Mouse (Mus musculus) midbrain, embryonic 15.5 days (tissue): ENCODE measurements at regions not wholly inside any gene's neighbourhood (a gene's known extent, or its start where the extent isn't known, plus 50 kb on each side); places are given as distances from the start of the nearest gene placed in this dataset.
A peak's percentile ranks its signal among the peaks of the same experiment; 100 is the strongest.

Experiments used
- ATAC-seq: fragments of 200-750 bp; cut with Nextera tagmentation; replicated peaks from 2 replicates; pipeline ENCODE4 v1.8.0; 2017; ENCODE audit warnings: moderate TSS enrichment
- H3K27ac ChIP-seq: fragments of 300-500 bp; sonication (generic); 2 replicates; pipeline ENCODE4 v1.5.1; 2015; ENCODE audit warnings: mild to moderate bottlenecking, inconsistent platforms
- H3K27me3 ChIP-seq: fragments of 300-500 bp; sonication (generic); replicated peaks from 2 replicates; pipeline ENCODE4 v1.6.1; 2015; ENCODE audit warnings: inconsistent platforms
- H3K36me3 ChIP-seq: fragments of 300-500 bp; sonication (generic); replicated peaks from 2 replicates; pipeline ENCODE4 v1.6.1; 2015; ENCODE audit warnings: inconsistent platforms
- H3K4me1 ChIP-seq: fragments of 300-500 bp; sonication (generic); 2 replicates; pipeline ENCODE4 v1.6.1; 2015; ENCODE audit warnings: inconsistent platforms
- H3K4me2 ChIP-seq: fragments of 300-500 bp; sonication (generic); 2 replicates; pipeline ENCODE4 v1.6.1; 2015; ENCODE audit warnings: inconsistent platforms, mild to moderate bottlenecking, moderate library complexity
- H3K4me3 ChIP-seq: fragments of 300-500 bp; sonication (generic); 2 replicates; pipeline ENCODE4 v1.5.1; 2015; ENCODE audit warnings: mild to moderate bottlenecking, inconsistent platforms
- H3K9ac ChIP-seq: fragments of 300-500 bp; sonication (generic); 2 replicates; pipeline ENCODE4 v1.6.1; 2015; ENCODE audit warnings: mild to moderate bottlenecking, inconsistent platforms
- H3K9me3 ChIP-seq: fragments of 300-500 bp; sonication (generic); 2 replicates; pipeline ENCODE4 v1.6.1; 2016; ENCODE audit warnings: inconsistent platforms
- WGBS: fragments of 180-500 bp; shearing (Covaris S2); methylation state at CpG from one replicate; pipeline ENCODE4 v1.1.7; 2015; ENCODE audit warnings: mixed read lengths; 5-methylcytosine and 5-hydroxymethylcytosine counted together

- no peak overlapping the region for H3K27ac ChIP-seq
- H3K4me3 ChIP-seq, result no peak overlapping the region
- no peak overlapping the region for H3K9ac ChIP-seq
- WGBS, result 81% methylated on average over 15 of the region's 15 CpGs
- H3K9me3 ChIP-seq, result no peaks in the 10 kb centered on the region
- H3K27me3 ChIP-seq, result no peaks in the 10 kb centered on the region
- no peaks in the 10 kb centered on the region for H3K36me3 ChIP-seq
- H3K4me2 ChIP-seq, result no peak overlapping the region
- no peak for ATAC-seq
- no peaks in the 10 kb centered on the region for H3K4me1 ChIP-seq
These were observed 65.3 kb downstream of the Med10 start for GRCm38 (mm10) chr13:69867296-69868065.

GRCm38 (mm10) chr13:69896536-69896935, 94.3 kb downstream of the Med10 start:
- H3K27ac ChIP-seq, result no peak overlapping the region
- ATAC-seq, result no peak

GRCm38 (mm10) chr13:69901139-69901538, 98.9 kb downstream of the Med10 start:
- 0 out of 2 replicates have a peak, but pooled peaks cover 4% of the 10 kb centered on the region for H3K4me1 ChIP-seq
- H3K27ac ChIP-seq, result no peak overlapping the region
- no peak for ATAC-seq
- no peaks in the 10 kb centered on the region for H3K9me3 ChIP-seq
- no peak overlapping the region for H3K9ac ChIP-seq
- H3K27me3 ChIP-seq, result no peaks in the 10 kb centered on the region
- no peak overlapping the region for H3K4me3 ChIP-seq
- no peak overlapping the region for H3K4me2 ChIP-seq
- H3K36me3 ChIP-seq, result no peaks in the 10 kb centered on the region

More at GRCm38 (mm10) chr13:69896536-69896935, 94.3 kb downstream of the Med10 start:
- 23% methylated on average over 5 of the region's 5 CpGs for WGBS
- Histone ChIP-seq H3K4me3 (no peak overlapping the region), H3K9me3 (no peaks in the 10 kb centered on the region), H3K4me2 (no peak overlapping the region), H3K9ac (no peak overlapping the region), H3K36me3 (no peaks in the 10 kb centered on the region), H3K27me3 (no peaks in the 10 kb centered on the region), H3K4me1 (0 out of 2 replicates have a peak, but pooled peaks cover 4% of the 10 kb centered on the region)

GRCm38 (mm10) chr13:69906802-69907537, 104.8 kb downstream of the Med10 start:
- Histone ChIP-seq H3K27ac (no peak overlapping the region), H3K9me3 (no peaks in the 10 kb centered on the region), H3K4me3 (no peak overlapping the region), H3K27me3 (no peaks in the 10 kb centered on the region), H3K4me1 (no peaks in the 10 kb centered on the region), H3K36me3 (no peaks in the 10 kb centered on the region), H3K9ac (no peak overlapping the region), H3K4me2 (no peak overlapping the region)
- WGBS, result 77% methylated on average over 15 of the region's 15 CpGs
- no peak for ATAC-seq

- Histone ChIP-seq H3K36me3 (no peaks in the 10 kb centered on the region), H3K4me1 (no peaks in the 10 kb centered on the region)
- no peak for ATAC-seq
These were observed 113.6 kb downstream of the Med10 start for GRCm38 (mm10) chr13:69915796-69916195.

DNA sequence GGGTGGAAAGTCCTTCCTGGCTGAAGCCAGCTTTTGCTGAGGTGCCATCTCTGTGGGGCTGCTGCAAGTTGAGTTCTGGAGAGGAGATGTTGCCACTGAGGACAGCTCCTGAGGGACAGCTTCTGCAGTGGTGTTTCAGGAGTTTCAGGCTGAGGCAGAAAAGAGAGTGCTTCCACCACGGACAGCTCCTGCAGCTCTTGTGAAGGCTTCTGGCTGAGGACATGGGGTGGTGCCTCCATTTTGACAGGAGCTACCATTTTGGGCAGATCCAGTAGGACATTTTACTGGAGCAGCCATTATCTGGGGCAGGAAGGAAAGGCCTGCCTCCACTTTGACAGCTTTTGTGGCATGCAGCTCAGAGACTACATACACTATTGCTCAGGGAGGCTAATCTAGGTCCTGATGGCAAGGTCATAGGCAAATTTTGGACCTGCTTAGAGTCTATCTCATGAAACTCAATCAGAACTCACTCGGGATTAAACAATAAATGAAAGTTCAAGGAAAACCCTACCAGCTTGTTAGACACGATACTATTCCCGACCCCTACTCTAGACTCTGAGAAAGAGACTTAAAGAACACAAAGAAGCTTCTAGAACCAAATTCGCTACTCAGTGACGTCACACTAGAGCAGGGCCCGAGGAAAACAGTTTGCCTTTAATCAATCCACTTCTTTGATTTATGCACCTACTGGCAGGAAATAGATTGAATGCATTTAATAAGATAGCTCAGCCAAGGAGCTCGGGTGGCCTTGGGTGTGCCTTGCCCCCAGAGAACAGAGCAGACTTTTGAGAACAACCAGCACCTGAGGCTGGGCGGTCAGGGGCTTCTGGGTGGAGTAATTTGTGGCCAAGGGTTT, 130.7 kb downstream of the Med10 start:
- ATAC-seq, result peak; percentile 7; the same call in 1 of the 2 replicates

More at GRCm38 (mm10) chr13:69915796-69916195, 113.6 kb downstream of the Med10 start:
- Histone ChIP-seq H3K4me2 (no peak overlapping the region), H3K27ac (no peak overlapping the region), H3K9ac (no peak overlapping the region), H3K9me3 (no peaks in the 10 kb centered on the region), H3K4me3 (no peak overlapping the region), H3K27me3 (no peaks in the 10 kb centered on the region)
- 80% methylated on average over 3 of the region's 3 CpGs for WGBS

DNA sequence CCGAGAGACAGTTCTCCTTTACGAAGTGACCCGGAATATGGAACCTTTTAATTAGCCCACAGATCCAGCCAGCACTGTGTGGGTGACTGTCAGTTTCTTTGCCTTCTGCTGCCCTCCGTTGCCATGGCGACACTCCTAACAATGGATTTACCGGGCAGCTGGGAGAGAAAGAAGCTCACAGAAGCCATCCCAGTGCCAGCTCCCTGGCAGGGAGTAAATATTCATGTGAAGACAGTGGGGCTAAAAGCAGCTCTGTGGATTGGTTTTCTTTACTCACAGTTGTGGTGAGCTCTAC, 131.3 kb downstream of the Med10 start:
- no peak overlapping the region for H3K4me3 ChIP-seq
- peaks cover 23% of the 10 kb centered on the region for H3K4me1 ChIP-seq
- ATAC-seq, result peak; percentile 96
- H3K27me3 ChIP-seq, result no peaks in the 10 kb centered on the region
- no peak overlapping the region for H3K9ac ChIP-seq
- peak overlapping the region; percentile 78 for H3K27ac ChIP-seq
- no peaks in the 10 kb centered on the region for H3K36me3 ChIP-seq
- 13% methylated on average over 6 of the region's 6 CpGs for WGBS
- H3K9me3 ChIP-seq, result no peaks in the 10 kb centered on the region
- peak overlapping the region; percentile 40 for H3K4me2 ChIP-seq

More for the DNA sequence above, 130.7 kb downstream of the Med10 start:
- peak overlapping the region; percentile 40 for H3K4me2 ChIP-seq
- WGBS, result 33% methylated on average over 9 of the region's 9 CpGs
- no peak overlapping the region for H3K4me3 ChIP-seq
- H3K9me3 ChIP-seq, result no peaks in the 10 kb centered on the region
- H3K4me1 ChIP-seq, result peaks cover 23% of the 10 kb centered on the region
- H3K36me3 ChIP-seq, result no peaks in the 10 kb centered on the region
- H3K27ac ChIP-seq, result peak overlapping the region; percentile 78
- H3K9ac ChIP-seq, result no peak overlapping the region
- no peaks in the 10 kb centered on the region for H3K27me3 ChIP-seq

GRCm38 (mm10) chr13:69939791-69940190, 137.6 kb downstream of the Med10 start:
- no peak for ATAC-seq
- Histone ChIP-seq H3K36me3 (no peaks in the 10 kb centered on the region), H3K9me3 (no peaks in the 10 kb centered on the region), H3K27me3 (no peaks in the 10 kb centered on the region), H3K27ac (no peak overlapping the region), H3K9ac (no peak overlapping the region), H3K4me3 (no peak overlapping the region), H3K4me1 (no peaks in the 10 kb centered on the region), H3K4me2 (no peak overlapping the region)
- WGBS, result 80% methylated on average over 4 of the region's 4 CpGs

DNA sequence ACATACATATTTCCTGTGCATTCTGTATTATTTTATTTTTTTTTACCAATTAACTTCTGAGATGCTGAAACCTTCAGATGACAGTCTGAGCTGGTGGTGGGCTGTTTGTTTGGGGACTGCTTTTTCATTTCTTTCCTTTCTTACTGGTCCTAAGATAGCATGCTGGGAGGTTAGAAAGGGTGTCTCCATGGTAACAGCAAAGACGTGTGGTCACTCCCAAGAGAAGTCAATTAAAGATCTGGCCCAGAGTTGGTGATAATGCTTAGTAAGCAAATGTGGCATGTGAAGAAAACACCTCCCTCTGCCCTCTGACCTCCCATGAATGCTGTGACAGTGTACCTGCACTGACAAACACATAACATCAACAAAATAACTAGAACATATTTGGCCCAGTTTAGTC, 142.5 kb downstream of the Med10 start:
- H3K4me2 ChIP-seq, result no peak overlapping the region
- H3K4me3 ChIP-seq, result no peak overlapping the region
- H3K9me3 ChIP-seq, result no peaks in the 10 kb centered on the region
- no peaks in the 10 kb centered on the region for H3K36me3 ChIP-seq
- H3K27me3 ChIP-seq, result no peaks in the 10 kb centered on the region
- 0% methylated on average over 1 of the region's 1 CpGs for WGBS
- peaks cover 9% of the 10 kb centered on the region; the same call in 1 of the 2 replicates for H3K4me1 ChIP-seq
- H3K9ac ChIP-seq, result no peak overlapping the region
- ATAC-seq, result no peak
- no peak overlapping the region for H3K27ac ChIP-seq

DNA sequence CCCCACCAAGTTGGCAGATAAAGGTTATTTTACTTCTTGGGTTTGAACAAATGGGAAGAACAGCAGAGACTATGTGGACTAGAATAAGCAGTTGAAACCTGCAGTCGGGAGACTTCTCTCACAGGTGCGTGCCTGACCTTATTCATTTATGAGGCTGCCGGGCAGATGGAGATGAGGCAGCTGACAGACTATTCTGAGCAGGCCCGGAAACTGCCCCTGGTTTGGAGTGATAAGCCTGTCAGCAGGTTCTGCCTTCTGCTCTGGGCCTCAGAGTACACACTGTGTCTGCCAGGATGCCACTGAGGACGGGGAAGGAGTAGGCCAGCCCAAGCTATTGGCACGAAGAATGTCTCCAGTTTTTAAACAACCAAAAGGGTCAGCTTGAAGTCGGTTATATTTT, 144.4 kb downstream of the Med10 start:
- peaks cover 9% of the 10 kb centered on the region; the same call in 1 of the 2 replicates for H3K4me1 ChIP-seq
- H3K9ac ChIP-seq, result no peak overlapping the region
- H3K27ac ChIP-seq, result peak overlapping the region; percentile 18; the same call in 1 of the 2 replicates
- ATAC-seq, result 0 out of 2 replicates have a peak, but pooled peaks have one; percentile 45
- WGBS, result 57% methylated on average over 7 of the region's 7 CpGs
- no peak overlapping the region for H3K4me3 ChIP-seq
- no peak overlapping the region for H3K4me2 ChIP-seq
- no peaks in the 10 kb centered on the region for H3K27me3 ChIP-seq
- H3K9me3 ChIP-seq, result peaks cover 2% of the 10 kb centered on the region; the same call in 1 of the 2 replicates
- no peaks in the 10 kb centered on the region for H3K36me3 ChIP-seq

DNA sequence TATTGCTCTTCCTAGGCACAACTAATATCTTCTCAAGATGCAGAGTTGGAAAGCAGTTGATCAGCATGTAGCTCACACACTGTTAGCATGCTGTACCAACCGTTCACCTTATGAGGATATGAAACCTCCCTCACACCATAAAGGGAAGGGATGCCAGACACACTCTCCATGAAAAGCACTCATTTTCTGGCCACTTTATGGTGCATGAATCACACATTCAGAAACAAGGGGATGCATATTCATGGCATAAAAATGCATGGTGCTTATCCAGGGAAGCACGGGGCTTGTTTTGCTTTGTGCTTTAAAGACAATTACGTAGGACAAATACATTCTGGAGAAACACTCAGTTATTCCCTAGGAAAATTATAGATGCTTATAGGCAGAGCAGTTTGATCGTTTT, 149.9 kb downstream of the Med10 start:
- Histone ChIP-seq H3K36me3 (no peaks in the 10 kb centered on the region), H3K4me2 (no peak overlapping the region), H3K4me1 (peaks cover 1% of the 10 kb centered on the region; the same call in 1 of the 2 replicates), H3K4me3 (no peak overlapping the region), H3K27me3 (no peaks in the 10 kb centered on the region), H3K9me3 (peaks cover 2% of the 10 kb centered on the region; the same call in 1 of the 2 replicates), H3K27ac (no peak overlapping the region), H3K9ac (no peak overlapping the region)
- WGBS, result 75% methylated on average over 4 of the region's 4 CpGs
- no peak for ATAC-seq

DNA sequence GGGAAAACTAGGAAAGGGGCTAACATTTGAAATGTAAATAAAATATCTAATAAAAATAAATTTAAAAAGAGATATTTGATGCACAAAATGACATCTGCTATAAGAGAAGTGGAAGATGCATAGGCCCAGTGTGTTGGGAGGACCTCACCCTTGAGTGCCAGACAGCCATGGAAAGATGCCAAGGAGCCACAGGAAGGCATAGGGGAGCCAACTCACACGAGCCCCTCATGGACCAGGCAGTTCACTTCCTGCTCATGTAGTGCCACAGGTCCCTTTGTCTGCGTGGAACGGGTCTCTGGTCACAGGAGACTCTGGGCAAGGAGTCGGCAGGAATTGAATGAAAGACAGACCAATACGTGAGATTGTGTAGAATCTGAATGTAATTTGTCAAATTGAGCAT, 152.0 kb downstream of the Med10 start:
- Histone ChIP-seq H3K4me2 (no peak overlapping the region), H3K4me3 (no peak overlapping the region), H3K36me3 (no peaks in the 10 kb centered on the region), H3K27ac (no peak overlapping the region), H3K4me1 (no peaks in the 10 kb centered on the region), H3K9me3 (peaks cover 2% of the 10 kb centered on the region; the same call in 1 of the 2 replicates), H3K9ac (no peak overlapping the region), H3K27me3 (no peaks in the 10 kb centered on the region)
- no peak for ATAC-seq
- 78% methylated on average over 5 of the region's 5 CpGs for WGBS
